Mouse (Mus musculus) megakaryocyte, embryonic 14.5 days (primary cell): ENCODE measurements at regions not wholly inside any gene's neighbourhood (a gene's known extent, or its start where the extent isn't known, plus 50 kb on each side); places are given as distances from the start of the nearest gene placed in this dataset.

ENCODE experiments used
- H3K27me3 ChIP-seq: replicated peaks from 2 replicates; pipeline ENCODE3; 2012; ENCODE audit warnings: inconsistent platforms
- H3K36me3 ChIP-seq: replicated peaks from 2 replicates; pipeline ENCODE3; 2012; ENCODE audit warnings: low read length, inconsistent platforms, mixed read lengths
- H3K4me1 ChIP-seq: 2 replicates; pipeline ENCODE4 v1.6.1; 2012; ENCODE audit warnings: inconsistent platforms
- H3K4me3 ChIP-seq: replicated peaks from 2 replicates; pipeline ENCODE3; 2012; ENCODE audit warnings: moderate library complexity, mild to moderate bottlenecking, inconsistent platforms
- H3K9me3 ChIP-seq: 2 replicates; pipeline ENCODE4 v1.6.1; 2012; ENCODE audit warnings: inconsistent platforms
- FLI1 ChIP-seq: IDR thresholded peaks from 2 replicates; pipeline ENCODE4 v1.6.1; 2012; ENCODE audit warnings: low read length, inconsistent platforms, mixed read lengths
- GATA1 ChIP-seq: IDR thresholded peaks from 3 replicates; pipeline ENCODE4 v1.6.1; 2012; ENCODE audit warnings: mixed read lengths, low read length, inconsistent platforms, borderline replicate concordance

DNA sequence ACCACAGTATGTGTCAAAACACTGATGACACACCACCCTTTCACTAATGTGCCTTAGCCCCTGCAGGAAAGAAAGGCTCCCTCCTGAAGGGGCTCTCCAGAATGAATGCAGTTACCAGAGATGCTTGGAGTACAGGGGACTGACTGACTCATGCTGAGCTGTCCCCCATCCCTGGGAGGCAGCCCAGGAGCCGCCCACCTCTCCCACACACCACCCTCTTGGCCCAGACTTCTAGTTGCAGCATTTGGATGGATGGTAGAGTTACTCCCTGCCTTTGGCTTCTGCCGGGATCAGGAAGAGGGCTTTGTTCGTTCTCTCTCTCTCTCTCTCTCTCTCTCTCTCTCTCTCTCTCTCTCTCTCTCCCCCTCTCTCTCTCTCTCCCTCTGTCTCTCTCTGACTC is 53.4 kb upstream of the Jun start:
- Histone ChIP-seq H3K4me1 (peaks cover 42% of the 10 kb centered on the region), H3K9me3 (peaks cover 8% of the 10 kb centered on the region)

GRCm38 (mm10) chr4:95105926-95106622 is 54.1 kb upstream of the Jun start:
- Histone ChIP-seq H3K4me3 (peak overlapping the region; percentile 89), H3K4me1 (peaks cover 42% of the 10 kb centered on the region), H3K9me3 (peaks cover 12% of the 10 kb centered on the region), H3K27me3 (peaks cover 17% of the 10 kb centered on the region), H3K36me3 (no peaks in the 10 kb centered on the region)
- TF ChIP-seq FLI1 (no peak), GATA1 (no peak)

More for the DNA sequence above, 53.4 kb upstream of the Jun start:
- H3K27me3 ChIP-seq = peaks cover 19% of the 10 kb centered on the region
- H3K36me3 ChIP-seq = no peaks in the 10 kb centered on the region
- no peak for TF ChIP-seq GATA1
- no peak for TF ChIP-seq FLI1
- H3K4me3 ChIP-seq = peak overlapping the region; percentile 76

DNA sequence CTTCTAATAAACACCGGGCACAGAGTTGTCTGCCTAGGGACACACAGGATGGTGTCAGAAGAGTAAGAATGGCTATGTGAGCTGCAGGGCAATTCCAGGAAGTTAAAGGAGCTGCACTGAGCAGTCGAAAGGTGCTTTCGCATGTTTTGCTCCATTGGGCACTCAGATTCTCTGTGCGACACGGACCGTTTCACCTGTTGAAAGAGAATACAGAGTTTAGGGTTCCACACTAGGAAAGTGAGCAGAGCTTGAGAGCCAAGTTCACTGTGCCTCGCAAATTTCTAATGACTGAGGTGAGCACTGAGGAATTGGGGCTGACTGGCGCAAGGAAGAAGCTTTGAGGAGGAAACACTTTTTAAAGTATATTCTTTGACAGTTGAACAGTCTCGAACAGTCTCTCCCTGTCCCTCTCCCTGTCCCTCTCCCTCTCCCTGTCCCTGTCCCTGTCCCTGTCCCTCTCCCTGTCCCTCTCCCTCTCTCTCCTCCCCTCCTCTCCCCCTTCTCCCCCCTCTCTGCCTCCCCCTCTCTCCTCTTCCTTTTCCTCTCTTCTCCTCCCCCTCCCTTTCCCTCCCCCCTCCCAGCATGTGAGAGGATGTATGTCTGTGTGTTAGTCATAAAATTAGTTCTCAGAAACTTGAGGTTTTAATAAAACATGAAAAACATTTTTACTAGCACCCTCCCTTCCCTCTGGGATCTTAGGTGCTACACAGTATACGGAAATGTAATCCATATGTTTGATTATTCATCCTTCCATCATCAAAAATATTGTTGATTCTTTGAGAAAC is 55.1 kb upstream of the Jun start:
- Histone ChIP-seq H3K27me3 (peaks cover 11% of the 10 kb centered on the region), H3K9me3 (peaks cover 7% of the 10 kb centered on the region; the same call in 1 of the 2 replicates), H3K4me1 (peaks cover 42% of the 10 kb centered on the region), H3K4me3 (peak overlapping the region; percentile 89), H3K36me3 (no peaks in the 10 kb centered on the region)
- TF ChIP-seq FLI1 (no peak), GATA1 (no peak)

DNA sequence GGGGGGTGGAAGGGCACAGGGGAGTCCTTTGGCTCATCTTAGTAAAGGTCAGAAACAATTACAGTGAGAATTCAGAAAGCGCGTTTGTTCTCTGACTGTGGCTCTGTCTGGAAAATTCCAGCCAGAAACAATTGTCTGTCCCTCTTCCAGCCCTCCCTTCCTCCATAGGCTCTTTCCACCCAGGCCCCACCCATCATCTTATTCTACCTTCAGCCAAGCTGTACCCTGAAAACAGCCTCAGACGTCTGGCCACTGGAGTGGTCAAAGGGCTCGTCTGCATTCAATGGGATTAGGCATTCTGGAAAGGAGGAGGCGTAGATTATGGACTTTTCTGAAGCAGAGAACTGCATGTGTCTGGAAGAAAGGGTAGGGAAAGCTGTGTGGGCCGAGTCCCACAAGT is 56.8 kb upstream of the Jun start:
- H3K36me3 ChIP-seq = no peaks in the 10 kb centered on the region
- peaks cover 2% of the 10 kb centered on the region for H3K27me3 ChIP-seq
- no peak for TF ChIP-seq GATA1
- TF ChIP-seq FLI1 = no peak

DNA sequence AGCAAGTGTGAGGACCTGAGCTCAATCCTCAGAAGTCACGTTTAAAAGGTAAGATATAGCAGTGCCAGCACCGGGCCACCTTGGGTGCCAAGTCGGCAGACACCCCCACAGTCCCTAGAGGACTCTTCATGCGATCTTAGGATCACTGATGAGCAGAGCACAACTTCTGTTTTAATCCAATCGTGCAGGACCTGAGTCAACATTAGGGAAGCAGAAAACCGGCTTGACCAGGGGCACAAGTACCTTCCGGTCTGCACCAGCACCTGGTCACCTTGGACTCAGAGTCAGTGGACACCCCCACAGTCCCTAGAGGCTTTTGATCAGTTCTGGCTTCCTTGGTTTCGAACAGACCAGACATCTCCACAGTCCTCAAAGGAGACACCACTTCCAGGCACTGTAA is 58.8 kb upstream of the Jun start:
- Histone ChIP-seq H3K36me3 (no peaks in the 10 kb centered on the region), H3K27me3 (no peaks in the 10 kb centered on the region), H3K4me1 (peaks cover 32% of the 10 kb centered on the region), H3K4me3 (no peak overlapping the region), H3K9me3 (peaks cover 6% of the 10 kb centered on the region; the same call in 1 of the 2 replicates)
- no peak for TF ChIP-seq GATA1
- no peak for TF ChIP-seq FLI1

More for the DNA sequence above, 56.8 kb upstream of the Jun start:
- H3K9me3 ChIP-seq = peaks cover 6% of the 10 kb centered on the region; the same call in 1 of the 2 replicates
- H3K4me3 ChIP-seq = no peak overlapping the region
- peaks cover 42% of the 10 kb centered on the region for H3K4me1 ChIP-seq

GRCm38 (mm10) chr4:95117158-95117681 is 65.2 kb upstream of the Jun start:
- TF ChIP-seq FLI1 (no peak), GATA1 (no peak)
- H3K4me3 ChIP-seq = no peak overlapping the region
- no peaks in the 10 kb centered on the region for H3K9me3 ChIP-seq
- peaks cover 23% of the 10 kb centered on the region for H3K4me1 ChIP-seq
- no peaks in the 10 kb centered on the region for H3K27me3 ChIP-seq
- no peaks in the 10 kb centered on the region for H3K36me3 ChIP-seq

- no peaks in the 10 kb centered on the region for H3K36me3 ChIP-seq
- H3K4me3 ChIP-seq = no peak overlapping the region
- peaks cover 23% of the 10 kb centered on the region for H3K4me1 ChIP-seq
- no peak for TF ChIP-seq GATA1
- no peaks in the 10 kb centered on the region for H3K9me3 ChIP-seq
- no peaks in the 10 kb centered on the region for H3K27me3 ChIP-seq
Measured at GRCm38 (mm10) chr4:95120876-95121275, 68.9 kb upstream of the Jun start.

- Histone ChIP-seq H3K9me3 (no peaks in the 10 kb centered on the region), H3K4me3 (no peak overlapping the region), H3K27me3 (no peaks in the 10 kb centered on the region), H3K36me3 (no peaks in the 10 kb centered on the region), H3K4me1 (peaks cover 16% of the 10 kb centered on the region)
- TF ChIP-seq FLI1 (no peak), GATA1 (no peak)
Measured at GRCm38 (mm10) chr4:95125346-95125745, 73.3 kb upstream of the Jun start.

GRCm38 (mm10) chr4:95127970-95128369 is 75.9 kb upstream of the Jun start:
- no peaks in the 10 kb centered on the region for H3K27me3 ChIP-seq
- H3K4me3 ChIP-seq = no peak overlapping the region
- no peaks in the 10 kb centered on the region for H3K9me3 ChIP-seq
- no peaks in the 10 kb centered on the region for H3K36me3 ChIP-seq
- TF ChIP-seq GATA1 (no peak), FLI1 (no peak)
- peaks cover 30% of the 10 kb centered on the region for H3K4me1 ChIP-seq

- Histone ChIP-seq H3K4me3 (no peak overlapping the region), H3K9me3 (no peaks in the 10 kb centered on the region), H3K27me3 (no peaks in the 10 kb centered on the region), H3K4me1 (peaks cover 58% of the 10 kb centered on the region), H3K36me3 (no peaks in the 10 kb centered on the region)
- TF ChIP-seq GATA1 (no peak), FLI1 (no peak)
Measured at GRCm38 (mm10) chr4:95133815-95134214, 81.8 kb upstream of the Jun start.
